Mouse (Mus musculus) brain, embryonic 14.5 days (tissue): ENCODE results near the gene H2-Aa.

Experiments
- CTCF ChIP-seq: fragments of 200-500 bp; IDR thresholded peaks from 2 replicates; pipeline ENCODE4 v1.5.1; 2012; ENCODE audit warnings: inconsistent platforms, mild to moderate bottlenecking, moderate library complexity, borderline replicate concordance; ENCODE audit not compliant: insufficient read depth, insufficient read length; ENCODE audit errors: extremely low read depth
- POLR2A ChIP-seq: fragments of 200-500 bp; IDR thresholded peaks from 2 replicates; pipeline ENCODE4 v1.6.1; 2012; ENCODE audit warnings: mild to moderate bottlenecking, inconsistent platforms, borderline replicate concordance; ENCODE audit not compliant: poor library complexity, insufficient read depth, insufficient read length, severe bottlenecking; ENCODE audit errors: extremely low read depth

GRCm38 (mm10) chr17:34306407-34306806 lies 18.8 kb upstream of the H2-Aa start:
- TF ChIP-seq CTCF (no peak), POLR2A (no peak)
